Mouse (Mus musculus) erythroblast, adult 5-6 weeks (primary cell): ENCODE results near the gene Cdkal1. TPM values are rescaled to one million over a fixed set of nuclear protein-coding genes. Genes with fewer than 3 reads are reported as not detected.

Experiments
- ATAC-seq: replicated peaks from 2 replicates; pipeline ENCODE4 v1.8.0; 2016; ENCODE audit warnings: moderate number of reproducible peaks, mild to moderate bottlenecking, moderate TSS enrichment, inconsistent platforms; ENCODE audit not compliant: poor library complexity, low FRiP score, severe bottlenecking
- total RNA-seq, 2 experiments: library from RNA; stranded (forward) in 1 of 2; stranded (reverse) in 1 of 2; fragments of 150-400 nt in 1 of 2; fragments of 200-764, 138-1000 nt in 1 of 2; gene quantifications; 2 replicates each; pipeline versions ENCODE4 v1.2.3 to v1.2.4; 2015 to 2017; ENCODE audit warnings: low replicate concordance in 2 of 2

The Cdkal1 gene
- total RNA-seq, 2 experiments from 2014 or later: 5.4 to 7.5 TPM

DNA sequence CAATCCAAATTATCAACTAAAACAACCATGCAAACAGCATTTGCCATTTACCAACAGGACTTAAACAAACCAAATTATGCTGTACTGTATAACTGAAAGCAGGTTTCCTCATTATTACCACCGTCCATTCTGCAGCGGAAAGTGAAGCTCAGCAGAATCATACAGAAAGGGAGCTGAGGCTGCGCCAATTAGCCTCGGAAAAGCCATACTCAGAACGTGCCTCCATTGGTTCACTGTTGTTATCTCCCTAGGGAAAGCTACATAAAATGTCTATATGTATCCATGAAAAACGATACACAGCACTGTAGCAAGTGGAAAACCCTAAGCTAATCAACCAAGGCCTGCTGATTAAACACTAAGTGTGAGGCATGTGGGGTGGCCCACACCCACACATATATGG is 130.6 kb downstream of the Cdkal1 start:
- no peak for ATAC-seq

DNA sequence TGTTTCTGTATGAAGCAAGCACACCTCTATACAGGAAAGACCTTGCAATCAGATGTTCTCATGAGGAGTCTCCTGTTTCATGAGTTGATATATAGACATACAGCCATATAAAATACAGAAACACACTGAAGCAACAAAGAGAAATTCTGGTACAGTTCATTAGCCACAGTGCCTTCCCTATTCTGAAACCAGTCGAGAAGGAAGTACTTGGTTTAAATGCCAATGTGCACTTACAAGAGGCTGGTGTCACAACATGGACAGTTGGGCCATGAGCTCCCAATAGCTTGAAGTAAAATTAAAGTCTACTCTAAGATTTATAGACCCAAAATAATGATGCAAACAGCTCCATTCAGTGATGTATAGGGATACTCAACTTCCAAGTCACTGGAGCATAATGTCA is 132.3 kb downstream of the Cdkal1 start:
- ATAC-seq: no peak

- no peak for ATAC-seq
These were observed 134.3 kb downstream of the Cdkal1 start for GRCm38 (mm10) chr13:29721206-29721605.

DNA sequence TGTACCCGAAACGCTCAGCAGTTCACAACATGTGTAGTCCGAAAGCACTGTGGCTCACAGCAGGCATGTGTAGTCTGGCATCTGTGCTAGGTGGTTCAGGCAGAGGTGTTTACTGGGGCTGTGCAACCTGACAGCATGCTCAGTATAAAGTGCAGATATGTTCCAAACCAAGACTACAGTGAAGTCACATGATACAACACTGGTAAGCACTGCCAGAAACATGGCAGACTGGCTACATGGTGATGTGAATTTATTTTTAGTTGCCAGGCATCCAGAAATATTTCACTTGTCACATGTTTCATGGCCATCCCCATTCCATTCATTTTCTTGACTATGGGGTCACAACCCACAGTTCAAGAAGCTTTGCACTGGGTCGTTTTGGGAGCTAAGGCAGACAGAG is 138.9 kb downstream of the Cdkal1 start:
- ATAC-seq: no peak

DNA sequence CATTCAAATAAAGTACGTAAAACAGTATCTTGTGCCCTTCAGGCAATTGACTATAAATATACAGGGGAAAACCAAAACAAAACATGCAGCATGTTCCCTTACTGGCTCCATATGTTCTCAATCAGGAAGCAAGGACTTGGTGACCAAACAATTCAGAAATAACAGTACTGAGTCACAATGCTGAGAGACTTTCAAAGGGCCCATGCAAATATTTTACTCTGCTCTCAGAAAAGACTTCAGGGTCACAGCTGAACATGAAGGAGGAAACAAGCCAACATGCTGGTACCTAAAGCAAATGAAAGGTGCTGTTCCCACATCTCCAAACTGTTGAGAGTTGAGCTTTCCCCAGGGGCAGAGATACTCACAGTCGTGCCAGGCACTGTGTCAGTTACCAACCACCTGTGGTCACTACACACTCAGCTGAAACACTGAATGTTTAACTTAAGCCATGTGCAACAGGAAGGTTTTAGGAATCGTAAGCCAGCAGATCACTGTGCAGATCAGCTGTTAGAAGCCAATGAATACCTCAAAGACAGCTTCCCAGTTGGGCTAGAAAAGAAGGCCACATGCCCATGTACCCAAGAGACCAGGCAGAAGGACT is 140.1 kb downstream of the Cdkal1 start:
- ATAC-seq: no peak

GRCm38 (mm10) chr13:29707620-29708019 is 147.9 kb downstream of the Cdkal1 start:
- ATAC-seq: no peak

- no peak for ATAC-seq
These were observed 154.1 kb downstream of the Cdkal1 start for GRCm38 (mm10) chr13:29701400-29701799.

DNA sequence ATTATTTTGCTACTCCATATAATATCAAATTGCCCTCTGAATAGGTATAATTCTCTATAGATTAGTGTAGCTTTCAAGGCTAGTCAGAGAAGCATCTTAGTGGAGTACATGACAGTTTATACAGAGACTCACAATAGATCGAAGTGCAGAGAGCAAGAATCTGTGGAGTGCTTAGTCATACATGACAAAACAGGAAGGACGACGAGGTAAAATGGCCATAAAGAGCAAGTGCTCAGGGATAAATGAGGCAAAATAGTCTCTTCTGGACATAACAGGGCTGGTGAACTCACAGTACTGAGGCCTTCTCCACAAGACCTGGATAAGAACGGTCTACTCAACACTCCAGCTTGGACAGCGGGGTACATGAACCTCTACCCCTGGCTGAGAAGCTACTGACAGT is 155.6 kb downstream of the Cdkal1 start:
- no peak for ATAC-seq

- no peak for ATAC-seq
These were observed 157.0 kb downstream of the Cdkal1 start for GRCm38 (mm10) chr13:29698307-29698985.

DNA sequence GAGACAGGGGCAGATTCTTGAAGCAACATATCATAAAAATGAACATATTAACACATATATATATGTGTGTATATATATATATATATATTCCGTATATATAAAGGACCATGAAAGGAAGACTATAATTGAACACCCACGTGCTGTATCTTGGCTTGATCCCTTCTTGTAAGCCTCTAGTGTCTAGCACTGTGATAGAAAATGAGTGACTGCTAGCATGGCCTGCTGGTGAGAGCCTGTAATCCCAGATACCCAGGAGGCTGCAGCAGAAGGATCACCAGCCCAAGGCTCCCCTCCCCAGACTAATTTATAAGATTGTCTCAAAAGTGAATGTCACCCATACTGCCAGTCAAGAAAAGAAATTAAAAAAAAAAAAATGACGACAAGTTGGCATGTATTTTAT is 158.2 kb downstream of the Cdkal1 start:
- ATAC-seq: no peak

- ATAC-seq: no peak
These were observed 164.7 kb downstream of the Cdkal1 start for GRCm38 (mm10) chr13:29690734-29691133.

- no peak for ATAC-seq
These were observed 166.6 kb downstream of the Cdkal1 start for GRCm38 (mm10) chr13:29688851-29689250.

DNA sequence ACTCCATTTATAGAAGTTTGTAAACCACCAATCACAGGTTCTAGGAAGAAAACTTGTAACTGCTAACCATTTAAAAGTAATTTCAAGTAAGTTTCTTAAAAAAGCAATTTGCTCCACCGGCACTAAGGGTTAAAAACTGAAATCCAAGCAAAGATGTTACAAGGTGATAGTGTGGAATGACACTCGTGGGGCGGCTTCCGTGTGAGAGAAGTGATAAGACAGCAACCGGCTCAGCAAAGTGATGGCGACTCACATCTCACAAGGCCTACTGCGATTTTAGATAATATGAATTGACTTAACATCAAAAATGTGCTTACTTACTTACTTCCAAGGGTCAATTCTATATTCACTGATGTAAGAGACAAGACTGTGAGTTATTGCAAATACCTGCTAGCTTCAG is 167.6 kb downstream of the Cdkal1 start:
- ATAC-seq: no peak

- no peak for ATAC-seq
These were observed 175.8 kb downstream of the Cdkal1 start for GRCm38 (mm10) chr13:29679479-29680186.

GRCm38 (mm10) chr13:29677559-29677958 is 177.9 kb downstream of the Cdkal1 start:
- no peak for ATAC-seq

DNA sequence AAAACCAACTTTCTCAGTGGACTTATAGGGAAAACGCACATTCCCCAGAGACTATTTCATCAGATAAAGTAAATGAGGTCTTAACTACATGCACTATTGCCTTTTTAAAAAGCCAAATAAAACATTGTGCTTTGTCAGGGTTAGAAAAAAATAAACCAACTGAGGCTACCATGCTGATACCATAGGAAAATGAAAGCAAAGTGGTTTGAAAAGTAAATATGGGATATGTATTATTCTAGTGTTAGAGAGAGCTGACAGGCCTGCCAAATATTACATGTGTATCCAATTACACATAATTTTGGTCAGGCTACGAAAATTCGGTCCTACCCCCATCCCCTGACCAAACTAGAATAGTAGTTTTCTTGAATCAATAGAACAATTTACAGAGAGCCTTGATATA is 184.8 kb downstream of the Cdkal1 start:
- no peak for ATAC-seq

DNA sequence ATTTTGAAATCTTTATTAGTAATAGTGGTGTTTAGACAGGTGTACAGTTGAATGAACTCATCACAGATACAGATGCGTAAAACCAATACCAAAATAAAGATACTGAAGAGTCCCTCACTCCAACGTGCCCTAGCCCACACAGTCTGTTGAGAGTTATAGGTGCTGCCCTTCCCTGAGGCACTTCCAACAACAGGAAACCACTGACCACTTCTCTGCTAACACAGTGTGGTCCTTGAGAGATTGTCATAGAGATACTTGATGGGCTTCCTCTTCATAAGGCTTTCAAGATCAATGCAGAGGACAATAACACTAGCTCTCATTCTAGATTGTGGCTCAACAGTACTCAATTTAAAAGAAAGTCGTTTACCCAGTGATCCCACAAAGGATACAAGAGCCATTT is 191.6 kb downstream of the Cdkal1 start:
- ATAC-seq: no peak

- ATAC-seq: no peak
These were observed 199.6 kb downstream of the Cdkal1 start for GRCm38 (mm10) chr13:29655841-29656365.

DNA sequence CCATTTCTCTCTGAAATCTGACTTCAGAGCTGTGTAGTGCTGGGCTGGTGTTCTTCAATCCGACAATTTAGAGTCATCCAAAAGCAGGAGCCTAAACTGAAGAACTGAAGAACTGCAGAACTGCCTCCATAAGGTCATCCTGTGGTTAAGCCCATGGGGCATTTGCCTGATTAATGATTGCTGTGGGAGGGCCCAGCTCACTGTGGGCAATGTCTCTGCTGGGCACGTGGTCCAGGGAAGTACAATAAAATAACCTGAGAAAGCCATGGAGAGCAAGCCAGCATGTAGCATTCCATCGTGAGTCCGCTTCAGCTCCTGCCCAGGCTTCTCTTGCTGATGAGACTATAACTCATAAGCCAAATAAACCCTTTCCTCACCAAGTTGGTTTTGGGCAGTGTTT is 202.1 kb downstream of the Cdkal1 start:
- no peak for ATAC-seq

DNA sequence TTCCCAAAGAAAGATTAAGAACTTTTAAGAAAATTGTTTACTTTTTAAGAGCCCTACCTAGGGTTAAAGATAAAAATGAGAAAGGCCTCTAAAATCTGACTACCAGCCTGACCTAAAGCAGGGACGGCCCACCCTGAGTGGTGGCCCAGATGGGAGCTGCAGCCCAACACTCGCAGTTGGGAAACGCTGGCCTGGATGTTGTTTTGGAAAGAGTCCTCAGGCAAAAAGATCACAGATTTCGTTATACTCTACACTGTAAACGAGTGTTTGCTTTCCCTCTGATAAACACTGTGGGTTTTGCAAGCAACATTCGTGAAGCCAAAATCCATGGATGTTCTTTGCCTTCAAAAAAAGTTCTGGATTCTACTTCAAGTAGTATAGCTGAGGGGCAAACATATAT is 202.7 kb downstream of the Cdkal1 start:
- ATAC-seq: no peak
